14 mouse cellular contexts compared by ENCODE assay signal in genomic region chr16:65531663-65532062, GRCm38 (mm10). TPM values are rescaled to one million over a fixed set of nuclear protein-coding genes. Genes with fewer than 3 reads are reported as not detected.
A peak's percentile ranks its signal among the peaks of the same experiment; 100 is the strongest.
DNase-seq lines count a peak whose midpoint lies in the region; ATAC-seq and TF ChIP-seq lines count a peak whose summit lies in the region.
"Had no signal": no experiment of that assay in that cellular context is flagged by ENCODE, and none has a peak within 500 bp of the region (broad histone marks: within the 10 kb centered on the region; RNA-seq: fewer than 3 reads in every experiment).

No protein-coding gene starts in this region.

- no peak for ATAC-seq in erythroblast, adult 5-6 weeks (replicated peaks; ENCODE audit: low FRiP score, poor library complexity, severe bottlenecking)

- no peak overlapping the region for H3K4me3 ChIP-seq in cerebellum, adult 2 months (replicated peaks; ENCODE audit: insufficient read depth, low read depth, low read length)
- H3K4me3 ChIP-seq in layer of hippocampus, adult 2 months = no peak overlapping the region
- no peak overlapping the region for H3K4me3 ChIP-seq in midbrain, embryonic 10.5 days
- H3K4me3 ChIP-seq: hindbrain, embryonic 13.5 days; megakaryocyte, embryonic 14.5 days had no signal

- no peak overlapping the region for H3K27ac ChIP-seq in cerebellum, adult 2 months (ENCODE audit: insufficient read depth, low read length)
- no peak overlapping the region for H3K27ac ChIP-seq in layer of hippocampus, adult 2 months
- no peak overlapping the region for H3K27ac ChIP-seq in midbrain, embryonic 10.5 days (replicated peaks)
- H3K27ac ChIP-seq: hindbrain, embryonic 13.5 days; liver, embryonic 14.5 days had no signal

- TF ChIP-seq CTCF in cerebellum, adult 2 months (IDR thresholded peaks at IDR 0.05; ENCODE audit: borderline replicate concordance, insufficient read depth, low read depth, low read length) = no peak
- TF ChIP-seq CTCF in layer of hippocampus, adult 2 months (conservative IDR thresholded peaks at IDR 0.05) = peak; percentile 23

- peak; percentile 41 to 66 for DNase-seq in cerebellum, adult 2 months
- peak; percentile 60 to 77 for DNase-seq in cerebellum, postnatal 10 days
- peak; percentile 81 to 86 for DNase-seq in layer of hippocampus, adult 2 months (ENCODE audit: low spot score in 2 of 2)
- peak; percentile 78 to 94 for DNase-seq in left cerebral cortex, postnatal 25 days (ENCODE audit: low spot score in 2 of 2)
- no peak for DNase-seq in midbrain, embryonic 10.5 days (ENCODE audit: low spot score)
- no peak for DNase-seq in adipocyte (ENCODE audit: low spot score)
- DNase-seq: kidney, postnatal 10 days had no signal

- 13% methylated on average over 8 of the region's 8 CpGs for WGBS in cerebellum, adult 2 months
- 82% methylated on average over 8 of the region's 8 CpGs for whole genome bisulfite sequencing in midbrain, embryonic 10.5 days

- TF ChIP-seq POLR2A in cerebellum, adult 2 months (IDR thresholded peaks at IDR 0.05; ENCODE audit: borderline replicate concordance, insufficient read depth, low read length) = no peak

- H3K36me3 ChIP-seq in midbrain, embryonic 10.5 days = no peaks in the 10 kb centered on the region
- H3K36me3 ChIP-seq: hindbrain, embryonic 13.5 days had no signal

- H3K27me3 ChIP-seq in cerebellum, adult 2 months (ENCODE audit: control insufficient read depth, insufficient read depth, low read length) = no peaks in the 10 kb centered on the region
- no peaks in the 10 kb centered on the region for H3K27me3 ChIP-seq in midbrain, embryonic 10.5 days (ENCODE audit: low read depth, poor library complexity, severe bottlenecking)
- H3K27me3 ChIP-seq: hindbrain, embryonic 13.5 days; megakaryocyte, embryonic 14.5 days had no signal

- intact Hi-C loops in left cerebral cortex, postnatal 25 days (cut with DNase I) = loop anchor here (10.0 kb wide), 1 partner anchor 777 kb away; no protein-coding TSS in a partner anchor

- H3K4me1 ChIP-seq in cerebellum, adult 2 months (ENCODE audit: control insufficient read depth, insufficient read depth, low read length) = no peaks in the 10 kb centered on the region
- peaks cover 12% of the 10 kb centered on the region for H3K4me1 ChIP-seq in midbrain, embryonic 10.5 days
- H3K4me1 ChIP-seq: hindbrain, embryonic 13.5 days; megakaryocyte, embryonic 14.5 days had no signal

- H3K9me3 ChIP-seq in midbrain, embryonic 10.5 days (replicated peaks) = no peaks in the 10 kb centered on the region
- H3K9me3 ChIP-seq: hindbrain, embryonic 13.5 days; megakaryocyte, embryonic 14.5 days had no signal

RNA-seq across cellular contexts. Expression of gene Pou1f1, which starts 11.4 kb away (rescaled TPM):
- not detected in 2 replicates for polyA plus RNA-seq in cerebellum, adult 2 months (2012; rRNA removed)
- total RNA-seq in layer of hippocampus, adult 2 months (2021) = not detected
- not detected for total RNA-seq in left cerebral cortex, postnatal 25 days (2021)
- not detected in 2 replicates for total RNA-seq in erythroblast, adult 5-6 weeks (2015; ENCODE audit: low replicate concordance)
- not detected in 2 replicates for total RNA-seq in erythroblast, adult 5-6 weeks (2017; ENCODE audit: low replicate concordance)
- not detected in 2 replicates for polyA plus RNA-seq in midbrain, embryonic 10.5 days (2016; fragmentation: Nextera tagmentation; extraction: Ambion mirVana)
- total RNA-seq: granulocyte monocyte progenitor cell, adult 5-6 weeks had no signal
- polyA plus RNA-seq: liver, embryonic 14.5 days; neural tube, embryonic 11.5 days; small intestine, adult 2 months had no signal

RNA-seq across cellular contexts. Expression of gene Chmp2b, which starts 30.9 kb away (rescaled TPM):
- 44.6 and 45.3 TPM in 2 replicates for polyA plus RNA-seq in cerebellum, adult 2 months (2012; rRNA removed)
- 10 to 100 TPM; 59.5 to 61.2 TPM for total RNA-seq in layer of hippocampus, adult 2 months (2021)
- total RNA-seq in left cerebral cortex, postnatal 25 days (2021) = 10 to 100 TPM; 66.6 to 74.8 TPM
- total RNA-seq in erythroblast, adult 5-6 weeks (2015; ENCODE audit: low replicate concordance) = 21.3 and 24.2 TPM in 2 replicates
- total RNA-seq in erythroblast, adult 5-6 weeks (2017; ENCODE audit: low replicate concordance) = 5.6 and 6.5 TPM in 2 replicates
- 39.7 and 41.7 TPM in 2 replicates for polyA plus RNA-seq in midbrain, embryonic 10.5 days (2016; fragmentation: Nextera tagmentation; extraction: Ambion mirVana)

Comparison
In these comparisons a context has a peak if more than half of its experiments do, and no peak if none do; other contexts are left out.
1. DNase-seq: peak in cerebellum, adult 2 months (2 of 2), cerebellum, postnatal 10 days (2 of 2), layer of hippocampus, adult 2 months (2 of 2) and left cerebral cortex, postnatal 25 days (2 of 2); none in midbrain, embryonic 10.5 days (single experiment) and adipocyte (single experiment).